Mouse (Mus musculus) megakaryocyte, embryonic 14.5 days (primary cell): Measurements from ENCODE around the gene Rpl26.

Source experiments
- FLI1 ChIP-seq: IDR thresholded peaks from 2 replicates; pipeline ENCODE4 v1.6.1; 2012; ENCODE audit warnings: low read length, inconsistent platforms, mixed read lengths
- GATA1 ChIP-seq: IDR thresholded peaks from 3 replicates; pipeline ENCODE4 v1.6.1; 2012; ENCODE audit warnings: mixed read lengths, low read length, inconsistent platforms, borderline replicate concordance

GRCm38 (mm10) chr11:68946806-68947440 lies 45.5 kb downstream of the Rpl26 start:
- no peak for TF ChIP-seq GATA1
- no peak for TF ChIP-seq FLI1
